Mouse (Mus musculus): ENCODE measurements around the gene Tmprss3.

The Tmprss3 gene

GRCm38 (mm10) chr17:31198877-31199276 lies at the start of gene Tmprss3:
Tmprss3 (minus strand) TSS chr17:31198977.
- no peak for DNase-seq

DNA sequence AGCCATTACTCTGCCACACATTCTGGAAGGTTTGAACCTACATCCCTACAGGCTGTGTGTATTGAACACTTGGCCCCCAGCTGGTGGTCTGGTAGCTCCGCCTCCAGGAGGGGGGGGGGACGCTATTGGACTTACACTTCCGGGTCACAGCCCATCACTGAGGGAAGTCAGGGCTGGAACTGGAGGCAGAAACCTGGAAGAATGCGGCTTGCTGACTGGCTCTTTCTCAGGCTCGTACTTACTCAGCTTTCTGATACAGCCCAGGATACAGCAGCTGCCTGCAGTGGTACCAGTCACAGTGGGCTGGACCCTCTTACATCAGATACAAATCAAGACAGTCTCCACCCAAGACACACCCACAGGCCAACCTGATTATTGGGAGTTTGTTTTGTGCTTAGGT lies 48.4 kb upstream of the Tmprss3 start:
- DNase-seq = no peak

DNA sequence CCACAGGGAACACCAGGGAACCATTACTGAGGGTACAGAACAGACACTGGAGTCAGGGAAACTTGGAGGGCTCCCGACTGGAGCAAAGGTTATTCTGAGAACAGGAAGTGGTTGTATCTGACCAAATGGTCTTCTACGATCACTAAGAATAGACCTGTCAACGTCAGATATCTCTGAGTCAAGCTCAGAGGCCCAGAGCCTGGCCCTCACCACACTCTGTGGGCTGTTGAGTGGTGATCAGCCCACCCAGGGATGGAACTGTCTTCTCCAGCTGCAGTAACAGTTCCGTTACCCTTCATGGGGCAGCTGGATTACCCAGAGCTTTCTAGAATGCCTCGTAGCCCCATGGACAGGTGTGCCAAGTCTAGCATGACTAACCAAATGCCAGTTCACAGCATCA lies 46.5 kb upstream of the Tmprss3 start:
- no peak for DNase-seq

DNA sequence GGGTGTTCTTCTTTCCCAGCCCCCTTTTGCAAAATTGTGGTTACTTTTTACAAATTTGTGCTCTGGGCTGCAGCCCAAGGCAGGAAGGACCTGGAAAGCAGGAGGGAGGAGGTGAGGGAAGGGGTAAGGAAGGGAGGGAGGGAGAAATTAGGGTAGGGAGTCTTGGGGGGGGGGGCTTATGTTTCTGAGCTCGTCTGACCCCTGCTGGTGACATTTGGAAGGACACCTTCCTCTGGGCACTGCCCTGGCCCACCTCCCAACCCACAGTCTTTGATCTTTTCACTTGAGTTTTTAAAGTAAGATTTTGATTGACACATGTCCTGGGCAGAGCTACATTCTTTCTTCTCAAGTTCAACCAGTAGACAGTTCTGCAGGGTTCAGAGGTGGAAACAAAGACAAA lies 44.0 kb upstream of the Tmprss3 start:
- no peak for DNase-seq

- DNase-seq = no peak
Observed at GRCm38 (mm10) chr17:31241156-31241555, 42.4 kb upstream of the Tmprss3 start.

DNA sequence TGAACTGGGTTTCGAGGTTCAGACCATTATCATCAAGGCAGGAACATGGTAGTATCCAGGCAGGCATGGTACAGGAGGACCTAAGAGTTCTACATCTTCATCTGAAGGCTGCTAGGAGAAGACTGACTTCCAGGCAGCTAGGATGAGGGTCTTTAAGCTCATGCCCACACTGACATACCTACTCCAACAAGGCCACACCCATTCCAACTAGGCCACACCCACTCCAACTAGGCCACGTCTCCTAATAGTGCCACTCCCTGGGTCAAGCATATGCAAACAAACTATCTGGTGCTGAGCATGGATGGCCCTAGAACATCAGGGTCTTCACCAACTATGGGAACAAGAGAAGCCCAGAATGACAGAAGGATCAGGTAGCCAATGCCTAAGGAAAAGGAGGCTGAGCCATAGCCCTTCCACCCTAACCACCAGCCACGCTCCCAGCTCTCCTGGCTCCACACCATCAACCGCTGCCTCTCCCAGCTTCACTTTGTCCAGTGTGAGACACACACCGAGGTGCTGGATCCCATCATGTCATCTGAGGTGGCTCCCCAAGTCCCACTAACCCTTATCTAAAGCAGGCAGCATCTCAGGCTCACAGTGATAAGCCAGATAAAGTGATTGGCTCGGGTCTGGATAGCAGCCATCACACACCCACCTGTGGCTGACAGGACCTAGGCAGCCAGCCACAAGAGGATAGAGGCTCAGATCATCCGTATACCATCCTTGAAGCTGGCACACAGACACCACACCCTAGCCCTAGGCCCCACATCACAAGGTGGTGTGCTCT lies 39.6 kb upstream of the Tmprss3 start:
- DNase-seq = no peak

DNA sequence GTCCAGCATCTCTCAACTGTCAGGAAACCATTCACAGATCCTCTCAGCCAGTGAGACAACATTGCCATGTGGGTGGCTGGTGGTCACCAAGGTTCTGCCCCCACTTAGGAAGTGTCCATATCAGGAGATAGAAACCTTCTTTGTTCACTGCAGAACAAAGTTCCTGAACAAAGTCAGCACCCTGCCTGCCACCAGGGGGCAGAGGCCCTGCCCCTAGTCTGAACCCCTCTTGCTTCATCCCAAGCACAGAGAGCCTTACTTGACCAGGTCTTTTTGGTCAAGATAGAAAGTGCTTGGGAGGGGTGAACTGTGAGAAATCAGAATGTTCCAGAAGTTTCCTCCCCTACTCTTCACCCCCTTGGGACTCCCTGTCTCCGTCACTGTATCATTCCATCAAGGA lies 37.1 kb upstream of the Tmprss3 start:
- no peak for DNase-seq

GRCm38 (mm10) chr17:31232251-31233010 lies 33.7 kb upstream of the Tmprss3 start:
- no peak for DNase-seq

DNA sequence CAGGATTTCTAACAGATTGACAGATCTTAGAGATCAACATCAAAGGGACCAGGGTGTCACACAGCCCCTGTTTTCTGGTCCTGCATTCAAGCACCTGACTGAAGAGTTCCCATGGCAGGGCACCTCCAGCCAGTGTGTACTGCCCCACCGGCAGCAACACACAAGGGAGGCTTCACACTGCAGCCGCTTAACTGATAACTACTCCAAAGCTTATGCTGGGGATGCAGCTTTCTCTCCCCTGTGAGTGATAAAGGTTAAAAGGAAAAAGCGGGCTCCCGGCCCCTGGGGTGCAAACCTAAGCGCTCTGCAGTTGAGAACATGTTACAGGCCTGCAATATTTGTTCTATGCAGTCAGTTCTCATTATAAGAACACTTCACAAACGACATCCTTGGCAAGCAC lies 33.0 kb upstream of the Tmprss3 start:
- no peak for DNase-seq

DNA sequence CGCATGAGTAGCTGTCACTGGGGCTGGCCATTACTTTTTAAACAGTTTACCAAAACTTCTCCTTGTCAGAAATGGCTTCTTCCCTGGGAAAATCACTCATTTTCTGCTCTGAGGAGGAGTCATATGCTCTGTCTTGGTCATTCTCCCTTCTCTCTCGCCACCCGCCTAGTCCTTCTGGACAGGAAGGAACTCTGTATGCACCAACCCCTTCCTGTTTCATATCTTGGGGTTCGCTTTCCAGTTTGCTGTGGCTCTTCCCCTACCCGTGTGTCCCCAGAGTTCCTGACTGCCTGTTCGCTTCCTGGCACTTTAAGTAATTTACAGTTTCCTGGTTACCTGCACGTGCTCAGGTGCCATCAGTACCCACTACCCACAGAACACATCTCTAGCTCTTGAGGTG lies 28.2 kb upstream of the Tmprss3 start:
- DNase-seq = no peak

DNA sequence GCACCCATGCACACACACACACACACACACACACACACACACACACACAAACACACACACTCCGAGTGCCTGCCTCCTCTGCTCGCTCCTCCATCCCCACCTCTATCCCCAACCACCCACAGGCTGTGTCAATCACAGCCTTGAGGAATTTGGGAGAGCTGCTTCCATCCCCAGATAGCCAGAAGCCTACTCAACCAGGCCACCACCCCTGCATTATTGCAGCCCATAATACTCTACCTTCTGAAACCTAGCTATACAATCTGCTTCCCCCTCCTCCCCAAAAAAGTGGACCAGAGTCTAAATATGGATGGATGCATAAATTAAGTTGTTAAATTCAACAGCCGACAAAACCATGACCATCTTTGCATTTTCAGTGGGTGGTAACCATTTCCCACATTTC lies 27.6 kb upstream of the Tmprss3 start:
- no peak for DNase-seq

- DNase-seq = no peak
Observed at GRCm38 (mm10) chr17:31224591-31224990, 25.8 kb upstream of the Tmprss3 start.

DNA sequence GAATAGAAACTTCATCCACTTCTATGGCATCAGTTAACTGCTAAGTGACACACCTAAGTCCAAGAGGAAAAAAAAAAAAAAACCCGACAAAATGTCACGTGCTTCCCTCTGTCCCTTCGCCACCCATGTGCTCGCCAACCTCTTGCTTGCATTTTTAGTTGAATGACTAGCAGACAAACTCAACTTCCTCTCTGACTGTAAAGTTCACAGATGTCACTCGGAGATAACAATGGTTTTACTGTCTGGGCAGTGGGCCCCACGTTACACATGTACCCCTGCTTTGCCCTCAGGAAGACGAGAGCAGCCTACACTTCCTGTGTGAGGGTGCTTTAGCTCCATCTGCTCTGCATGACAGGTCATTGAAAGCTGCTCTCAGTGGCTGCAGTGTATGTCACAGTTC lies 25.1 kb upstream of the Tmprss3 start:
- peak in 1 of 2 experiments; percentile 5 for DNase-seq

GRCm38 (mm10) chr17:31222810-31223310 lies 24.1 kb upstream of the Tmprss3 start:
- DNase-seq = no peak

DNA sequence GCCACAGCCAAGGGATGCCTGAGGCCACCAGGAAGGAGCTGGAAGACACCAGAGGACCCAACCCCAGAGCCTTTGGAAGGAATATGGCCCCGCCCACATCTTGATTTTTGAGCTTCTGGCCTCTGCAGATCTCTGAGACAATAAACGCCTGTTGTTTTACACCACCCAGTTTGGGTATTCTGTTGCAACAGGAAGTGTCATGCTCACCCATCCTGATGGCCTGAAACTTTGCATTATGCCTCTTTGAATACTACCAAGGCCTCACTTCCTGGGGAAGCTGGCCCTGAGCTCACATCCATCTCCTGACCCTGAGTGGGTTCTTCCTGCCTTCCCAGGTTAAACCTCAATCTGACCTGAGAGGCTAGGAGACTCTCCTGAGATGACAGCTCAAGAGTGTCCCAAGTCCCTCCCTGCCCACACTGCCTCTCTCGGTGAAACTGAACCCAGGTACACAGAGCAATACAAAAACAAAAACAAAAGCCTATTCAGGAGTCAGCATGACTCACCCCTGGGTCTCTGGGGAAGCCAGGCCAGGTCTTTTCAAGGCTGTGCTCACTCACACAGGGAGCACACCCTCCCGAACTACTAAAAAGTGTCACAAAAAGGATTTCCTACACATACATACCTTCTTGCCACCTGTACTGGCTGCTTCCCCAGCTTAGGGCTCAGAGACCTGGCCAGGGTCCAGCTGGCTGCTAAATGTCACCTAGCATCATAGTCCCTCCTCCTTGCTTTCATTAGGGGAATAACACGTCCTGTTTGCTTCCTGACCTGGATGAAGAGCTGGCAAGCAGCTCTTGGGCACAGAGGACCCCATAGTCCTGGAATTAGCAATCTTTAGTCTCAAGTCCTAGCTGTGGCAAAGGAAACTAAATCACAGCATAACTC lies 17.5 kb upstream of the Tmprss3 start:
- DNase-seq = no peak

GRCm38 (mm10) chr17:31211881-31212280 lies 13.1 kb upstream of the Tmprss3 start:
- DNase-seq = no peak

DNA sequence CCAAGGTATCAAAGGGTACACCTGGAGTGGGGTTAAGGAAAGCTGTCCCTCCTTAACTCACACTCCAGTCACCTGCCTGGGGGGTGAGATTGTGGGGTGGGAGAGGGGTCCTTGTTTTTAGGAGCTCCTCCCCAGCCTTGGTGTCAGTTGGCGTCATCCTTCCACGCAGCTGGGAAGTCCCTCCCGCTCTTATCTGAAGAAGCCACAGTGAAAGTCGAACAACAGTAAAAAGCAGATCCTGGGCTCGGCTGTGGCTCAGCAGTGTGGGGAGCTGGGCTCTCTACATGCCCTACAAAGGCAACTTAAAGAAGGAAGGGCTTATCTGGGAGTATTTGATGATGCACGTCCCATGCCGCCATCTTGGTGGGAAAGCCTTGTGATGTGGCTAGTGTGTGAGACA lies 11.5 kb upstream of the Tmprss3 start:
- DNase-seq = no peak

- no peak for DNase-seq
Observed at GRCm38 (mm10) chr17:31209376-31209930, 10.7 kb upstream of the Tmprss3 start.

GRCm38 (mm10) chr17:31208654-31209053 lies 9.9 kb upstream of the Tmprss3 start:
- no peak for DNase-seq

GRCm38 (mm10) chr17:31207771-31208334 lies 9.1 kb upstream of the Tmprss3 start, which contains the start of gene Ubash3a:
Ubash3a (plus strand) TSS chr17:31207873.
- DNase-seq = no peak

GRCm38 (mm10) chr17:31196283-31196682 lies 2.5 kb downstream of the Tmprss3 start:
- no peak for DNase-seq

GRCm38 (mm10) chr17:31195207-31195606 lies 3.6 kb downstream of the Tmprss3 start:
- DNase-seq = no peak
